Mouse (Mus musculus) neural tube, embryonic 12.5 days (tissue): Measurements from ENCODE around the gene Pip5kl1. TPM values are rescaled to one million over a fixed set of nuclear protein-coding genes. Genes with fewer than 3 reads are reported as not detected.

Experiments used
- ATAC-seq: fragments of 200-750 bp; cut with Nextera tagmentation; 2 replicates; pipeline ENCODE4 v1.8.0; 2017; ENCODE audit warnings: low read depth, mild to moderate bottlenecking, moderate TSS enrichment, moderate library complexity; ENCODE audit not compliant: low FRiP score
- H3K27ac ChIP-seq: fragments of 300-500 bp; sonication (generic); 2 replicates; pipeline ENCODE4 v1.5.1; 2016
- H3K27me3 ChIP-seq: fragments of 300-500 bp; sonication (generic); replicated peaks from 2 replicates; pipeline ENCODE4 v1.6.1; 2016; ENCODE audit warnings: mild to moderate bottlenecking
- H3K36me3 ChIP-seq: fragments of 300-500 bp; sonication (generic); 2 replicates; pipeline ENCODE4 v1.6.1; 2016; ENCODE audit warnings: mild to moderate bottlenecking
- H3K4me1 ChIP-seq: fragments of 300-500 bp; sonication (generic); 2 replicates; pipeline ENCODE4 v1.6.1; 2016
- H3K4me2 ChIP-seq: fragments of 300-500 bp; sonication (generic); replicated peaks from 2 replicates; pipeline ENCODE4 v1.6.1; 2016; ENCODE audit warnings: mild to moderate bottlenecking
- H3K4me3 ChIP-seq: fragments of 300-500 bp; sonication (generic); 2 replicates; pipeline ENCODE4 v1.5.1; 2016
- H3K9ac ChIP-seq: fragments of 300-500 bp; sonication (generic); 2 replicates; pipeline ENCODE4 v1.6.1; 2016; ENCODE audit warnings: mild to moderate bottlenecking
- H3K9me3 ChIP-seq: fragments of 300-500 bp; sonication (generic); 2 replicates; pipeline ENCODE4 v1.6.1; 2016; ENCODE audit warnings: mild to moderate bottlenecking
- WGBS: fragments of 180-500 bp; shearing (Covaris S2); methylation state at CpG from one replicate; pipeline ENCODE4 v1.1.7; 2016; 5-methylcytosine and 5-hydroxymethylcytosine counted together
- polyA plus RNA-seq: library from polyadenylated mRNA; unstranded; fragments of >200 nt; fragmentation: Nextera tagmentation; extraction: Ambion mirVana; gene quantifications from 2 replicates; pipeline ENCODE4 v1.2.1, GENCODE M21; 2016

The Pip5kl1 gene
- polyA plus RNA-seq, 1 experiment from 2014 or later, result 4.0 TPM

DNA sequence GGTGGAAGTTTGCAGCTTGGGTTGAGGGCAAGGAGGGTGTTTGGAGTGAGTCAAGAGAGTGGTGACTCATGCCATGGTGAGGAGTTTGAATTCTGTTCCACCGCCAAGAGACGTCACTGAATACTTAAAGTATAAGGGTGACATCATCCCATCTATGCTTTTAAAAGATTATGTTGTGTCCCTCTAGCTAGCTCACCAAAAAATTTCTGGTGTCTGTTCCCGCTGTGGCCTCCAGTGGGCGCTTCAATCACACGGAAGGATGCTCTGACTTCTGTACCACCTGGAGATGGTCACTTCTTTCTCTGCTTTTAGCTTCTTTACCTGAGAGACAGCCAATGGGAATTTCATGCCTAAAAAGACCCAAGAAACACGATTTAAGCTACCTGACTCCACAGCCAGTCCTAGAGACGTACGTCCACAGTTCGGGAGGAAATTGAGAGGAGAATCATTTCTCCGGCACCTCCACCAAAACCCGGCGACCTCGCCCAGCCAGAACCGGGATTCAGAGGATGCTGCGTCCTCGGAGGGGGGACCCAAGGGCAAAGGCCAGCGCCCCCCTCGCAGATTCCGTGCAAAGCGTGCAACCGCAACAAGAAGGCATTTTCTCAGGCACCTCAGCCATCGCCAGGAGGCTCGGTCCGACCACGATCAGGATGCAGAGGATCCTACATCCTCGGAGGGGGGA lies 446 bp downstream of the Pip5kl1 start:
- ATAC-seq, result 0 out of 2 replicates have a peak, but pooled peaks have one; percentile 37
- Histone ChIP-seq H3K27me3 (peaks cover 29% of the 10 kb centered on the region), H3K9me3 (no peaks in the 10 kb centered on the region), H3K9ac (peak overlapping the region; percentile 57), H3K4me2 (peak overlapping the region; percentile 96), H3K27ac (no peak overlapping the region), H3K4me1 (peaks cover 8% of the 10 kb centered on the region), H3K36me3 (0 out of 2 replicates have a peak, but pooled peaks cover 6% of the 10 kb centered on the region), H3K4me3 (peak overlapping the region; percentile 51)
- WGBS, result 2% methylated on average over 26 of the region's 26 CpGs

DNA sequence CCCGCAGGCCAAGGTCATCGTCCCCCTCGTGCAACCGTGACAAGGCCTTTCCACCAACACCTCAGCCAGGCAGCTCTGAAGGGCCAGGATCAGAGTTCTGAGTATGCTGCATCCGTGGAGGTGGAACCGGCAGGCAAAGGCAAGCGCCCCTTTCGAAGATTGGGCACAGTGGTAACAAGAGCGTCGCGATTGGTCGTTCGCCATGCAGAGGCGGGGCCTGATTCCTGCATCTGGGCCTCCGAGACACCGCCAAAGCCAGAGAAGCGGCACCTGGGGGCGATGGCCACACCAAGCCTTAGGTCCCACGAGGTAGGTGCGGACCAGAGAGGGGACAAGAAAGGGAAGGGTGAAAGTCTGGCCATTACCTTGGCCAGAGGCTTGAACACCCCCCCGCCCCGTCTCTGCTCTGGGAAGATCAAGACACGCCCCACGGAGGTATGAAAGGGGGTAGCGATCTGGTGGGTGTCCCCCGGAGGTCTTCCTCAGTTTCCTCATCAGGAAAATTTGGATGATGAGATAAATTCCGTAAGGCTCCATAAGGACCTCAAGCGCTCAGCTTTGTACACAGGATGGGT lies 1.1 kb downstream of the Pip5kl1 start, which contains the start of gene 9430097D07Rik:
TSS of gene 9430097D07Rik (minus strand) at position 99 of the 575 bp plus-strand sequence.
- 6% methylated on average over 28 of the region's 28 CpGs for WGBS

DNA sequence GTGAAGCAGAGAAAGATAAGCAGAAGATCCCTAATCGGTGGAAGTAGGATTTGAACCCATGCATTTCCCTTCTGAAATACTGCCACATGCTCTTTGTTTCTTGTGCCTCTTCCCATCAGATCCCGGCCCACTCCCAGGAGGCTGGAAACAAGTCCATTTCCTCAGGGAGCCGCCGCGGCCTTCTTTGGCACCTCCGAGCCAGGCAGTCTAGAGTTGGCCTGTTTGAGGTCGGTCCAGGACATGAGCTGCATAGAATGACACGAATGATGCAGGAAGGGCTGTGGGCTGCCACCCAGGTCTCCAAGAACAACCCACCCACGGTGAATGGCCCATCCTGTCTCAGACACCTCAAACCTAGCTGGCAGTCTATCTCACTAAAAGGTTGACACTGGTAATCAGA lies 1.9 kb downstream of the Pip5kl1 start:
- 91% methylated on average over 9 of the region's 9 CpGs for WGBS
- H3K9me3 ChIP-seq, result no peaks in the 10 kb centered on the region
- 0 out of 2 replicates have a peak, but pooled peaks cover 6% of the 10 kb centered on the region for H3K36me3 ChIP-seq
- H3K4me3 ChIP-seq, result no peak overlapping the region
- no peak overlapping the region for H3K9ac ChIP-seq
- peaks cover 29% of the 10 kb centered on the region for H3K27me3 ChIP-seq
- H3K4me2 ChIP-seq, result no peak overlapping the region
- no peak overlapping the region for H3K27ac ChIP-seq
- ATAC-seq, result no peak
- peaks cover 5% of the 10 kb centered on the region for H3K4me1 ChIP-seq

More for the DNA sequence above, 1.1 kb downstream of the Pip5kl1 start, which contains the start of gene 9430097D07Rik:
- Histone ChIP-seq H3K36me3 (0 out of 2 replicates have a peak, but pooled peaks cover 6% of the 10 kb centered on the region), H3K4me1 (peaks cover 8% of the 10 kb centered on the region), H3K27ac (no peak within 1 kb of the TSS), H3K9ac (peak within 1 kb of the TSS; percentile 57), H3K27me3 (peaks cover 29% of the 10 kb centered on the region), H3K4me3 (peak within 1 kb of the TSS; percentile 51), H3K4me2 (peak within 1 kb of the TSS; percentile 96), H3K9me3 (no peaks in the 10 kb centered on the region)
- ATAC-seq, result peak; percentile 81

DNA sequence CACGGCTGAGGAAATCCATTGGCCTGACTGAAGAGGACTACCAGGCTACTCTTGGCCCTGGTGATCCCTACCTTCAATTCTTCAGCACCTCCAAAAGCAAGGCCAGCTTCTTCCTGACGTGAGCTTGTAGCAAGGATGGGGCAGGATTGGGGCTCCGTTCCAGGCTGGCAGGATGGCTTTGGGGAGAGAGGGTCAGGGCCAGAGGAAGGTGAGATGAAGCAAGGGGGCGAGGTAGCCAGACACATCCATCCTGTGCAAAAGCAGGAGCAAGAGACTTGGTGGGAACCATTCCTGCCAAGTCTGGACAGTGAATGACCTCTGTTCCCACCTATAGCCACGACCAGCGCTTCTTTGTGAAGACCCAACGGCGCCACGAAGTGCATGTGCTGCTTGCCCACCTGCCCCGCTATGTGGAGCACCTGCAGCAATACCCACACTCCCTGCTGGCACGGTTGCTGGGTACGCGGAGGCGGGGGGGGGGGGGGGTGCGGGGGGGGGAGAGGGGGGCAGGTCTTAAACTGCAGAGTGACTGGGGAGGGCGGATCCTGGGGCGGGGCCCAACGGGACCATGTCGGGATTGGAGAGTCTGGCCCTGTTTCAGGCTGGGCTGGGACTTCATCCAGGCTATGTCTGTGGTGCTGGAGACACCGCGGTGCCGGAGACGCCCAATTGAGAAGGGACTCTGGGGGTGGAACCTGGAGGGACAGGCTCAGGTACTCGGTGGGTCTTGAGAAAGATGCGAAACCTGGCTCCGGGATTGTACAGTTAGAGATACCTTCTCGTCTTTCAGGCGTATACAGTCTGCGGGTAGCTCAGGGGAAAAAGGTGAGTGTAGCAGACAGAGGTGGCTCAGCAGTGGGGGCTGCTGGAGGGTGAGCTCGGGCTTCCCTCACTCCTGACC lies 3.8 kb downstream of the Pip5kl1 start:
- 0 out of 2 replicates have a peak overlapping the region, but pooled peaks have one; percentile 19 for H3K9ac ChIP-seq
- H3K4me1 ChIP-seq, result no peaks in the 10 kb centered on the region
- H3K36me3 ChIP-seq, result 0 out of 2 replicates have a peak, but pooled peaks cover under 1% of the 10 kb centered on the region
- no peak overlapping the region for H3K27ac ChIP-seq
- 41% methylated on average over 25 of the region's 30 CpGs for WGBS
- peaks cover 35% of the 10 kb centered on the region for H3K27me3 ChIP-seq
- H3K9me3 ChIP-seq, result no peaks in the 10 kb centered on the region
- H3K4me3 ChIP-seq, result no peak overlapping the region
- ATAC-seq, result no peak
- no peak overlapping the region for H3K4me2 ChIP-seq

DNA sequence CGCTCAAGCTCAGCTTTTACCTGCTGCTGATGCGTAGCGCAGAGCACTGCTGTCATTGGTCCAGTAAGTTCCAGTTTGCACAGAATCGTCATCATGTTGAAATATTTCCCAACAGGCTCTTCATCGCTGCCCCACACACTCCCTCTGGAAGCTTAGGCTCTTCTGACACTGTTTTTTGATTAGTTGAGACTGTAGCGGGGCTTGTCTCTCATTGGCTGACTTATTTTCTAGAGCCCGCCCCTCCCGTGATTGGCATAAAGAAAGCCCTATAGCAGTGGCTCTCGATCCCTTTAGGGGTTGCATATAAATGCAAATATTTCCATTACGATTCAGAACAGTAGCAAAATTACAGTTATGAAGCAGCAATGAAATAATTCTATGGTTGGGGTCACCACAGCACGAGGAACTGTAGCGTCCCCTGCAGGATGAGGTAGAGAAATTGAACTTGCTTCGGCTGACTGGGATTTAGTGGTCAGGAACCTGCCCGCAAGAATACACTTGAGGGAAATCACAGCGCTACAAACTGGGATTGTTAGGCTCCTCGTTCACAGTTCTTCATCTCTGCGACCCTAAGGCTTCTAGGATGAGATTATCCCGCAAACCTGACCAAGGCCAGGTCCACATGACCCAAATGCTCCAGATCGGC lies 7.0 kb downstream of the Pip5kl1 start:
- no peak overlapping the region for H3K9ac ChIP-seq
- no peaks in the 10 kb centered on the region for H3K36me3 ChIP-seq
- H3K9me3 ChIP-seq, result no peaks in the 10 kb centered on the region
- WGBS, result 33% methylated on average over 19 of the region's 19 CpGs
- H3K4me3 ChIP-seq, result no peak overlapping the region; the same call in 1 of the 2 replicates
- peak; percentile 64 for ATAC-seq
- H3K27me3 ChIP-seq, result peaks cover 32% of the 10 kb centered on the region
- no peaks in the 10 kb centered on the region for H3K4me1 ChIP-seq
- peak overlapping the region; percentile 47 for H3K4me2 ChIP-seq
- H3K27ac ChIP-seq, result no peak overlapping the region

DNA sequence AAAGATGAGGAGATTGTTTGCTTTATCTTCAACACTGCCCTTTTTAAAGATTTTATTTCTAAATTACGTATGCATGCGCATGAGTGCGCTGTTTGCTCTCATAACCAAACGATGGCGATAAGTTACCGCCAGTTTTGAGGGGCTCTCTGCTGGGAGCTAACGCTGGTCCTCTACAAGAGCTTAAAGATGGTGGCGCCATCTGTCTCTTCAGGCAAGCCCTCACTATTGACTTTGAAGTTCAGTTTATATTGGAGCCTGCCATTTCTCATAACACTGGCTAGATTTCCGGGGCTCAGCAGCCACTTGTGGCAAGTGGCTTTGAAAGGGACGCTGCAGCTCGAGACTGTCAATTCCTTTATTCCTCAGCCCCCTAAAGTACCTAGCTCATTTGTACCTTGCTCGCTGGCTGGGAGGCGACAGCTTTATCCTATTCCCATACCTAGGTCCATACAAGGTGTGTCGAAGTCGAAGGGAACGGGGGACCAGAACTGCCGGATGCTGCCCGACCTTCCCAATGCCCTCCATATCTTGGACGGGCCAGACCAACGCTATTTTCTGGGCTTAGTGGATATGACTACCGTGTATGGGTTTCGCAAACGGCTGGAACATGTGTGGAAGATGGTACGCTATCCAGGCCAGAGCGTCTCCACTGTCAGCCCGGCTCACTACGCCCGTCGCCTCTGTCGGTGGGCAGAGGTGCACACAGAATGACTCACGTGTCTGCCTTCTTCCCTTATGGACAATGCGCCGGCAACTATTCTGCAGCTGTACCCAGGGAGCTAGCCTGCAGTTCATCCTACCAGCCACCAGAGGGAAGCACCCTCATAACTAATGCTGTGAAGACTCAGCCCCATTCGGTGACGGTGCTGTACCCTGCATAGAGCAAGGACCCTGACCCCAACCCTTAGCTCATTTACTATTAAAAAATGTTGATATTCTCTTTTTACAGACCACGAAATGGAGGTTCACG lies 8.5 kb downstream of the Pip5kl1 start:
- H3K9ac ChIP-seq, result 0 out of 2 replicates have a peak overlapping the region, but pooled peaks have one; percentile 14
- ATAC-seq, result peak; percentile 73
- 17% methylated on average over 37 of the region's 37 CpGs for WGBS

DNA sequence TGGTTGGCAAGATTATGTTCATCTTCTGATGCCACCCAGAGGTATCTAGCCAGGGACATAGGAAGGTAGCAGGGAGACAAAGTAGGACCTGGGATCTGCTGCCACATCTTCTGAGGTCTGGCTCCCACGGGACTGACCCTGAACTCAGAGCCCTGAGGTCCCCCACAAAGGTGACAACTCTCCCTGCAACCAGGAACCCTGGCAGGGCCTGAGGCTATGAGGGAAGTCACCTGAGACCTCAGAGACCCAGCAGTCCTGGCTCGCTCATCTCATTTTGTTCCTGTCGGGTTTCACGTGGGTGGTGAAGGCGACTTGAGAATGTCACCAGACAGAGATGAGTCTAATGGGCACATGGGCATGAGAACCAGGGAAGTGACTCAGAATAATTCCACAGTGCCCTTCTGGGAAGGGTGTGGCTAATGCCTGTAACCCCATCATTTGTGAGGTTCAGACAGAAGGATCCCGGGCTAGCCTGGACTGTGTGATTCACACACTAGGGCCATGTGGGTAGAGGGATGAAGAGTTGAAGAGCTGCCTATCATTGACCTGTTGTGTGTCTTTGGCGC lies 10.6 kb downstream of the Pip5kl1 start:
- H3K9me3 ChIP-seq, result no peaks in the 10 kb centered on the region
- H3K4me2 ChIP-seq, result no peak overlapping the region
- no peak for ATAC-seq
- H3K27me3 ChIP-seq, result peaks cover 7% of the 10 kb centered on the region; the same call in 1 of the 2 replicates
- 87% methylated on average over 7 of the region's 7 CpGs for WGBS
- H3K4me1 ChIP-seq, result peaks cover 14% of the 10 kb centered on the region
- no peak overlapping the region for H3K27ac ChIP-seq
- H3K9ac ChIP-seq, result no peak overlapping the region
- H3K36me3 ChIP-seq, result no peaks in the 10 kb centered on the region; the same call in 1 of the 2 replicates
- H3K4me3 ChIP-seq, result no peak overlapping the region

More for the DNA sequence above, 8.5 kb downstream of the Pip5kl1 start:
- peaks cover 8% of the 10 kb centered on the region for H3K4me1 ChIP-seq
- H3K27ac ChIP-seq, result no peak overlapping the region
- peaks cover 24% of the 10 kb centered on the region for H3K27me3 ChIP-seq
- 0 out of 2 replicates have a peak overlapping the region, but pooled peaks have one; percentile 19 for H3K4me3 ChIP-seq
- no peaks in the 10 kb centered on the region for H3K36me3 ChIP-seq
- no peaks in the 10 kb centered on the region for H3K9me3 ChIP-seq
- H3K4me2 ChIP-seq, result peak overlapping the region; percentile 55

DNA sequence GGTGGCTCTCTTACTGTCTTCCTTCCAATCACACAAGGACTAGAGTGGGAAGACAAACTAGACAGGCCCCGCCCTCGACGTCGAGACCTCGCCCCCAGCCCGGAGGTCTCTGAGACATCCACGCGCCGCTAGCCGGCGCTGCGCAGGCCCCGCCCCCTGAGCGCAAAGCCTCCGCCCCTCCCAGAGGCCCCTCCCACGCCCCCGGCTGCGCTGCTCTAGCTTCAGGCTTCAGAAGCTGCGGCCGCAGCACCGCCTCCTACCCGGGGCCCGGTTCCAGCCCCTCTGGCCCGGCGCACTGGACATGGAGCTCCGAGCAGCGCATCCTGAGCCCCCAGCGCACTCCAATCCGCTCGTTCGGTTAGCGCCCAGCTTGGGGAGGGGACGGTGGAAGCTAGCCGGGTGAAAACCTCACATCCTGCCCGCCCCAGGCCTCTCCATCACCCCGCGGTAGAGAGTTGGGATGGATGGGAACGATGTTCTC lies 12.3 kb downstream of the Pip5kl1 start, which contains the start of gene St6galnac4:
TSS of gene St6galnac4 (plus strand) at position 225 of the 481 bp plus-strand sequence.
- Histone ChIP-seq H3K4me3 (peak within 1 kb of the TSS; percentile 44), H3K4me2 (peak within 1 kb of the TSS; percentile 67), H3K27ac (no peak within 1 kb of the TSS), H3K36me3 (no peaks in the 10 kb centered on the region; the same call in 1 of the 2 replicates), H3K4me1 (peaks cover 14% of the 10 kb centered on the region), H3K27me3 (peaks cover 5% of the 10 kb centered on the region; the same call in 1 of the 2 replicates), H3K9me3 (no peaks in the 10 kb centered on the region), H3K9ac (peak within 1 kb of the TSS; percentile 58)
- WGBS, result 1% methylated on average over 38 of the region's 38 CpGs
- ATAC-seq, result peak; percentile 69

DNA sequence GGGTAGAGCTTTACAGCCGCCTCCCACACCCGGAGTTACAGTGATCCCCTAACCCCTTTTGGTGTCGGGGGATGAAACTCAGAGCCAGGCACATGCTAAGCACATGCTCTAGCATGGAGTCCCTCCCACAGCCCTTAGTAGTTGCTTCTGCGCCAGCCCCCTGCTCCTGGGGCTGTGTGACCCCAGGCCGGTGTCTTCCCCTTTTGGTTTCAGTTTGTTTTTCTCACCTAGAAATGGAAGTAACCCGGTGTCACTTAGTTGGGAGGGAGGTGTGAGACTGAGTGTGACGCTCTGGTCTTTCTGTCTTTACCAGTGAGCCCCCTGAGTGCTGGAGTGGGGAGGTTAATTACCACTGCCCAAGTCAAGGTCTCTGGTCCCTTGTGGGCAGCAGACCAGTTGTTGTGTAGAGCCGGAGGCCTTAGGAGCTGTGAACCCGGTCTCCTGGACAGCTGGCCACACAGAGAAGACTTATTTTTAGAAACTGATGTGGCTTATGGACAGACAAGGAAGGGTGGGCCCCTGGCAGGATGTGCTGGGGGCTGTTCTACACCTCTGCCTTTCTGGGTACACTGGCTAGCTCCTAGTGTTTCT lies 13.2 kb downstream of the Pip5kl1 start:
- ATAC-seq, result no peak
- H3K4me3 ChIP-seq, result peak overlapping the region; percentile 44
- peak overlapping the region; percentile 67 for H3K4me2 ChIP-seq
- peaks cover 14% of the 10 kb centered on the region for H3K4me1 ChIP-seq
- no peaks in the 10 kb centered on the region; the same call in 1 of the 2 replicates for H3K36me3 ChIP-seq
- WGBS, result 40% methylated on average over 9 of the region's 9 CpGs
- H3K27ac ChIP-seq, result no peak overlapping the region
- H3K9me3 ChIP-seq, result no peaks in the 10 kb centered on the region
- peak overlapping the region; percentile 58 for H3K9ac ChIP-seq
- no peaks in the 10 kb centered on the region for H3K27me3 ChIP-seq
